Mouse (Mus musculus): Measurements from ENCODE around the gene Dlk1.
"Not testable (repeated sequence)": the region's sequence is repeated elsewhere in the genome, so short reads cannot be mapped to it uniquely, and the experiment has no call there.

Gene Dlk1

DNA sequence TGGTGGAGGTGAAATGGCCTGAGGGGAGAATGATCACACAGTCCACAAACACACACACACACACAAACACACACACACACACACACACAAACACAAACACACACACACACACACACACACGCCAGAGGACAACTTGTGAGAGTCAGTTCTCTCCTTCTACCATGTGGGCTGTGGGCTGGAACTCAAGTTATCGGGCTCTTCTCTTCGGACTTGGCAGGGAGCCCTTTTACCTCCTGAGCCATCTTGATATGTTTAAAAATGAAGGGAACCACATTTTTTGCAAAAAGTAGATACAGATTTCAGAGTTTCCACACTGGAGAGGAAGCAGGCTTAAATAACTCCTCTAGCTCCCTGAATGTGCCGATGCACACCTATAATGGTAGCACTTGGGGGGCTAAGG lies 22.9 kb downstream of the Dlk1 start:
- no peak for DNase-seq

GRCm38 (mm10) chr12:109486525-109486924 lies 33.9 kb downstream of the Dlk1 start:
- not testable (repeated sequence) for DNase-seq

DNA sequence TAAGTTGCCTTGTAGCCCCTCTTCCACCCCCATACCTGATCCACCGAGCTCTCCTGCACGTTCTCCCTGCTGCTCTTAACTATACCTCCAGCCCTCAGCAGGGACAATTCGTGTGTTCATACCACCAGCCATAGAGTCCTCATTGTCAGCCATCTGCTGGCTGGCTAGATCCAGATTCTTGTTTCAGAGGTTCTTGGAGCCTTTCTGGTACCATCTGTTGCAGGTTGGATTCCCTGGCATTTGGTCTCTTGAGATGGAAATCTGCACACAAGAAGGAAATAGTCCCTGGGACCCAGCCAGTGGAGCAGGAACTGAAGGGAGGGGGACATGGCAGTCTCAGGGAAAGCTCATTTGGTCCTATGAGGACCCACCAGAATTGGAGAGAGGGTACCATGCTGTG lies 39.1 kb downstream of the Dlk1 start:
- no peak for DNase-seq

- no peak for DNase-seq
These were observed 40.8 kb downstream of the Dlk1 start for GRCm38 (mm10) chr12:109493381-109493780.

- no peak for DNase-seq
These were observed 42.5 kb downstream of the Dlk1 start for GRCm38 (mm10) chr12:109495016-109495644.

DNA sequence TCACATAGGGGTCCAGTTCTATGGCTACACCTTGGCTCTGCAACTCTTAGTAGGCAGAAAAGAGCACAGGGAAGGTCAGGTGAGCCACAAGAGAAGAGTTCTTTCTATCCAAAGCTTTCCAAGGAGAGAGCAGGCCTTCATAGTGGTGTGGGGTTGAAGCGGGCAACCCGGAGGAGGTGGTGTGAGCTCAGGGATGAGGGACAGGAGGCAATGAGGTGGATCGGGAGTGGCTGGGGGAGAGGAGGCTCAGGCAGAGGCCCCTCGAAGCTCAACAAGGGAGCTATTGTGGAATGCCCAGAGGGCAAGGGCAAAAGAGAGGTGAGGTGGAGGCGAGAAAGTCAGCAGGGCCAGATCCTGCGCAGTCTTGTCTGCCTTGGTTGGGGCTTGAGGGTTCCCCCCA lies 43.8 kb downstream of the Dlk1 start:
- DNase-seq = no peak

DNA sequence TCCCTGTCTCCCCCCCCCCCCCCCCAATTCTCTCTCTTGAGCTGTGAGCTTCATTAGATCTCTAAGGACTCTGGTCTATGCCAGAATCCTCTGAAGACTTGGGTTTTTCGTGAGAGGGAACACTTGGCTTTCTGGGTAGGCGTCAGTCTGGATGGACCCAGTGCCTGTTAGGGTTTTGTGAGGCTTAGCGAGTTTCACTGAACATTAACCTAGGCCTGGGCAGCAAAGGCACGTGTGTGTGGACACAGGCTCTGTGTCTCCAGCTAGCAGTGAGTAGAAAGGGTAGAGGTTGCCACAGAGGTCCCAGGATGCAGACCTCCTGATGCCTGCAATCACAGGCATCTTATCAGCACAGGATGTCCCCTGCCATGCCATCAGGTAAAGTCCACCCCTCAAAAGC lies 48.4 kb downstream of the Dlk1 start:
- no peak for DNase-seq

- no peak for DNase-seq
These were observed 49.9 kb downstream of the Dlk1 start for GRCm38 (mm10) chr12:109502360-109503040.

GRCm38 (mm10) chr12:109507693-109508092 lies 55.1 kb downstream of the Dlk1 start:
- no peak for DNase-seq

- peak; percentile 30 for DNase-seq
These were observed 56.2 kb downstream of the Dlk1 start for GRCm38 (mm10) chr12:109508495-109509454.

GRCm38 (mm10) chr12:109509531-109510137 lies 57.0 kb downstream of the Dlk1 start:
- DNase-seq = peak; percentile 73

GRCm38 (mm10) chr12:109510247-109510646 lies 57.6 kb downstream of the Dlk1 start:
- peak; percentile 41 for DNase-seq

GRCm38 (mm10) chr12:109511456-109511855 lies 58.8 kb downstream of the Dlk1 start:
- DNase-seq = no peak

DNA sequence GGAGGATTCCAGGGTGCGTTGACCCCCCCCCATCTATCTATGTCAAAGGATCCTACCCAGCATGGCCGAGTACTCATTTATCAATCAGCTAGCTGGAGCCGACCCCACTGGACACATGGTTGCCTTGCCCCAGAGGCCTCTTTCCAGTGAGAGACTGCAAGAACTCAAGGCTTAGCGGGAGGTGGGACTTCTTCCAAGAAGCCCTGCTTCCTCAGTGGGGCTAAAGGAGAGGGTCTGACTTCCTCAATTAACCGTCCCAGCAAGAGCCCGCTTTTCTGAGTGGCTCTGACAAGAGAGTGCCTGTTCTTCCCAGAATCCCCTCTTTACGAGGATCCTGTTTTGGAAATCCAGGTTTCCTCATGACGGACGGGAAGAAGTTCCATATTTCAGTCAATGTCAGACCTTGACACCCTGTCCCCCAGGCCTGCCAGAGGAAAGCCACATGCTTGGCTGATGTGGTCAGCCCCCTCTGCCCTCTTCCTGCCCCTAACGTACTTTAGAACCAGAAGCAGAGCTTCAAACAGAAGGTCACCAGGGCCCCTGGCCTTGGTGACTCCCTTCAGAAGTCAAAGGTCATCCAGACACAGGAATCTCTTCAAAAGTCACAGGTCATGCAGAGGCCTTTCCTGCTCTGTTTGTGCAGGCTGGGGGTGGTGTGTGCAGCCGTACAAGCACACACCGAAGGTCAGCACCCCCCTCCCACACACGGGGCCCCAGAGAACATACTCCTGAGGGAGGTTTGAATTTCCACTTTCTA lies 59.7 kb downstream of the Dlk1 start:
- no peak for DNase-seq
